Mouse (Mus musculus) liver, embryonic 16.5 days (tissue): Measurements from ENCODE around the gene Tlnrd1. TPM values are rescaled to one million over a fixed set of nuclear protein-coding genes. Genes with fewer than 3 reads are reported as not detected.
A peak's percentile ranks its signal among the peaks of the same experiment; 100 is the strongest.
"Not testable (repeated sequence)": the region's sequence is repeated elsewhere in the genome, so short reads cannot be mapped to it uniquely, and the experiment has no call there.

Source experiments
- ATAC-seq: fragments of 200-750 bp; cut with Nextera tagmentation; 2 replicates; pipeline ENCODE4 v1.8.0; 2017; ENCODE audit warnings: low read depth, mild to moderate bottlenecking, moderate number of reproducible peaks, moderate library complexity
- H3K27ac ChIP-seq: fragments of 300-500 bp; sonication (generic); 2 replicates; pipeline ENCODE4 v1.5.1; 2014; ENCODE audit warnings: mild to moderate bottlenecking, low read length
- H3K27me3 ChIP-seq: fragments of 300-500 bp; sonication (generic); 2 replicates; pipeline ENCODE4 v1.6.1; 2014; ENCODE audit warnings: low read depth, low read length, mixed read lengths; ENCODE audit not compliant: control insufficient read depth, insufficient read depth
- H3K36me3 ChIP-seq: fragments of 300-500 bp; sonication (generic); 2 replicates; pipeline ENCODE4 v1.6.1; 2014; ENCODE audit warnings: mild to moderate bottlenecking; ENCODE audit not compliant: control insufficient read depth, insufficient read depth
- H3K4me1 ChIP-seq: fragments of 300-500 bp; sonication (generic); 2 replicates; pipeline ENCODE4 v1.6.1; 2014; ENCODE audit warnings: low read depth, low read length, mixed read lengths; ENCODE audit not compliant: control insufficient read depth
- H3K4me2 ChIP-seq: fragments of 300-500 bp; sonication (generic); 2 replicates; pipeline ENCODE4 v1.6.1; 2014; ENCODE audit warnings: low read depth, low read length, mixed read lengths
- H3K4me3 ChIP-seq: fragments of 300-500 bp; sonication (generic); 2 replicates; pipeline ENCODE4 v1.5.1; 2014; ENCODE audit warnings: low read depth, mild to moderate bottlenecking, low read length
- H3K9ac ChIP-seq: fragments of 300-500 bp; sonication (generic); 2 replicates; pipeline ENCODE4 v1.6.1; 2014; ENCODE audit warnings: low read depth, low read length
- H3K9me3 ChIP-seq: fragments of 300-500 bp; sonication (generic); replicated peaks from 2 replicates; pipeline ENCODE4 v1.6.1; 2016; ENCODE audit warnings: low read length; ENCODE audit not compliant: control insufficient read depth
- WGBS: fragments of 180-500 bp; shearing (Covaris S2); extraction: QIAGEN DNeasy Blood & Tissue Kit; methylation state at CpG from one replicate; pipeline ENCODE4 v1.1.7; 2014; ENCODE audit not compliant: insufficient replicate concordance; 5-methylcytosine and 5-hydroxymethylcytosine counted together
- polyA plus RNA-seq: library from polyadenylated mRNA; unstranded; fragments of >200 nt; fragmentation: Nextera tagmentation; extraction: Ambion mirVana; gene quantifications from 2 replicates; pipeline ENCODE4 v1.2.1, GENCODE M21; 2015

Tlnrd1 gene
- polyA plus RNA-seq, 1 experiment from 2014 or later: 7.2 TPM

GRCm38 (mm10) chr7:83901425-83901824 is 17.3 kb upstream of the Tlnrd1 start:
- H3K4me1 ChIP-seq: peaks cover 29% of the 10 kb centered on the region
- H3K36me3 ChIP-seq: peaks cover 36% of the 10 kb centered on the region
- H3K9me3 ChIP-seq: no peaks in the 10 kb centered on the region
- H3K9ac ChIP-seq: no peak overlapping the region
- no peak overlapping the region for H3K27ac ChIP-seq
- H3K27me3 ChIP-seq: no peaks in the 10 kb centered on the region
- 80% methylated on average over 4 of the region's 4 CpGs for WGBS
- H3K4me3 ChIP-seq: no peak overlapping the region
- H3K4me2 ChIP-seq: no peak overlapping the region
- no peak for ATAC-seq

- 66% methylated on average over 3 of the region's 3 CpGs for WGBS
- Histone ChIP-seq H3K9ac (no peak overlapping the region), H3K36me3 (peaks cover 40% of the 10 kb centered on the region), H3K27ac (no peak overlapping the region), H3K4me3 (no peak overlapping the region), H3K9me3 (no peaks in the 10 kb centered on the region), H3K4me2 (no peak overlapping the region), H3K27me3 (no peaks in the 10 kb centered on the region), H3K4me1 (peaks cover 34% of the 10 kb centered on the region)
- no peak for ATAC-seq
These were observed 16.4 kb upstream of the Tlnrd1 start for GRCm38 (mm10) chr7:83900519-83900918.

- Histone ChIP-seq H3K27ac (peak overlapping the region; percentile 92), H3K4me3 (0 out of 2 replicates have a peak overlapping the region, but pooled peaks have one; percentile 14), H3K4me1 (peaks cover 46% of the 10 kb centered on the region), H3K36me3 (peaks cover 44% of the 10 kb centered on the region), H3K9ac (0 out of 2 replicates have a peak overlapping the region, but pooled peaks have one; percentile 12), H3K4me2 (peak overlapping the region; percentile 50), H3K9me3 (no peaks in the 10 kb centered on the region), H3K27me3 (no peaks in the 10 kb centered on the region)
- WGBS: 30% methylated on average over 11 of the region's 11 CpGs
- ATAC-seq: peak; percentile 92
These were observed 14.2 kb upstream of the Tlnrd1 start for GRCm38 (mm10) chr7:83898267-83898666.

- Histone ChIP-seq H3K4me1 (peaks cover 55% of the 10 kb centered on the region), H3K27me3 (no peaks in the 10 kb centered on the region), H3K27ac (0 out of 2 replicates have a peak overlapping the region, but pooled peaks have one; percentile 46), H3K9ac (peak overlapping the region; percentile 6; the same call in 1 of the 2 replicates), H3K4me2 (no peak overlapping the region), H3K4me3 (no peak overlapping the region), H3K9me3 (no peaks in the 10 kb centered on the region), H3K36me3 (peaks cover 40% of the 10 kb centered on the region)
- no peak for ATAC-seq
- WGBS: 34% methylated on average over 5 of the region's 5 CpGs
These were observed 12.1 kb upstream of the Tlnrd1 start for GRCm38 (mm10) chr7:83896077-83896740.

- peaks cover 56% of the 10 kb centered on the region for H3K4me1 ChIP-seq
- H3K27me3 ChIP-seq: no peaks in the 10 kb centered on the region
- H3K36me3 ChIP-seq: peaks cover 27% of the 10 kb centered on the region
- H3K27ac ChIP-seq: no peak overlapping the region
- WGBS: 90% methylated on average over 1 of the region's 1 CpGs
- no peak overlapping the region for H3K4me2 ChIP-seq
- H3K9me3 ChIP-seq: no peaks in the 10 kb centered on the region
- no peak for ATAC-seq
- H3K9ac ChIP-seq: no peak overlapping the region
- no peak overlapping the region for H3K4me3 ChIP-seq
These were observed 10.2 kb upstream of the Tlnrd1 start for GRCm38 (mm10) chr7:83894348-83894747.

GRCm38 (mm10) chr7:83892333-83892669 is 8.2 kb upstream of the Tlnrd1 start:
- peak overlapping the region; percentile 61 for H3K4me2 ChIP-seq
- peak overlapping the region; percentile 82 for H3K27ac ChIP-seq
- peak overlapping the region; percentile 66 for H3K9ac ChIP-seq
- no peaks in the 10 kb centered on the region for H3K9me3 ChIP-seq
- peaks cover 44% of the 10 kb centered on the region for H3K4me1 ChIP-seq
- no peaks in the 10 kb centered on the region for H3K27me3 ChIP-seq
- ATAC-seq: no peak; the same call in 1 of the 2 replicates
- peak overlapping the region; percentile 77 for H3K4me3 ChIP-seq
- WGBS: under 1% methylated on average over 20 of the region's 21 CpGs
- H3K36me3 ChIP-seq: peaks cover 12% of the 10 kb centered on the region

GRCm38 (mm10) chr7:83891433-83892332 is 7.6 kb upstream of the Tlnrd1 start:
- peak; percentile 94 for ATAC-seq
- Histone ChIP-seq H3K4me1 (peaks cover 47% of the 10 kb centered on the region), H3K36me3 (peaks cover 10% of the 10 kb centered on the region), H3K27ac (peak overlapping the region; percentile 82), H3K27me3 (no peaks in the 10 kb centered on the region), H3K9me3 (no peaks in the 10 kb centered on the region), H3K4me2 (peak overlapping the region; percentile 61), H3K4me3 (peak overlapping the region; percentile 77), H3K9ac (peak overlapping the region; percentile 66)
- WGBS: 3% methylated on average over 44 of the region's 44 CpGs

GRCm38 (mm10) chr7:83889946-83890345 is 5.8 kb upstream of the Tlnrd1 start:
- not testable (repeated sequence) for H3K27me3 ChIP-seq, H3K36me3 ChIP-seq, H3K9ac ChIP-seq, H3K4me3 ChIP-seq, H3K9me3 ChIP-seq, H3K4me2 ChIP-seq, H3K27ac ChIP-seq, ATAC-seq
- H3K4me1 ChIP-seq: peaks cover 52% of the 10 kb centered on the region
- WGBS: 84% methylated on average over 5 of the region's 5 CpGs

- no peaks in the 10 kb centered on the region for H3K36me3 ChIP-seq
- WGBS: 51% methylated on average over 3 of the region's 3 CpGs
- no peak overlapping the region for H3K4me2 ChIP-seq
- H3K9me3 ChIP-seq: no peaks in the 10 kb centered on the region
- no peak overlapping the region for H3K9ac ChIP-seq
- no peak overlapping the region for H3K4me3 ChIP-seq
- H3K27me3 ChIP-seq: no peaks in the 10 kb centered on the region
- no peak for ATAC-seq
- H3K27ac ChIP-seq: peak overlapping the region; percentile 9; the same call in 1 of the 2 replicates
- peaks cover 50% of the 10 kb centered on the region for H3K4me1 ChIP-seq
These were observed 5.3 kb upstream of the Tlnrd1 start for GRCm38 (mm10) chr7:83889383-83889782.
